Mouse (Mus musculus) heart, adult 2 months (tissue): ENCODE data around the gene Abo.

Experiments
- CTCF ChIP-seq: fragments of 200-600 bp; IDR thresholded peaks from 2 replicates; pipeline ENCODE4 v1.8.1; 2022; ENCODE audit warnings: antibody characterized with exemption, mild to moderate bottlenecking, moderate library complexity
- POLR2A ChIP-seq: fragments of 200-500 bp; IDR thresholded peaks from 2 replicates; pipeline ENCODE4 v1.6.1; 2011; ENCODE audit warnings: mild to moderate bottlenecking, low read depth, low read length, control low read depth; ENCODE audit not compliant: insufficient read depth

DNA sequence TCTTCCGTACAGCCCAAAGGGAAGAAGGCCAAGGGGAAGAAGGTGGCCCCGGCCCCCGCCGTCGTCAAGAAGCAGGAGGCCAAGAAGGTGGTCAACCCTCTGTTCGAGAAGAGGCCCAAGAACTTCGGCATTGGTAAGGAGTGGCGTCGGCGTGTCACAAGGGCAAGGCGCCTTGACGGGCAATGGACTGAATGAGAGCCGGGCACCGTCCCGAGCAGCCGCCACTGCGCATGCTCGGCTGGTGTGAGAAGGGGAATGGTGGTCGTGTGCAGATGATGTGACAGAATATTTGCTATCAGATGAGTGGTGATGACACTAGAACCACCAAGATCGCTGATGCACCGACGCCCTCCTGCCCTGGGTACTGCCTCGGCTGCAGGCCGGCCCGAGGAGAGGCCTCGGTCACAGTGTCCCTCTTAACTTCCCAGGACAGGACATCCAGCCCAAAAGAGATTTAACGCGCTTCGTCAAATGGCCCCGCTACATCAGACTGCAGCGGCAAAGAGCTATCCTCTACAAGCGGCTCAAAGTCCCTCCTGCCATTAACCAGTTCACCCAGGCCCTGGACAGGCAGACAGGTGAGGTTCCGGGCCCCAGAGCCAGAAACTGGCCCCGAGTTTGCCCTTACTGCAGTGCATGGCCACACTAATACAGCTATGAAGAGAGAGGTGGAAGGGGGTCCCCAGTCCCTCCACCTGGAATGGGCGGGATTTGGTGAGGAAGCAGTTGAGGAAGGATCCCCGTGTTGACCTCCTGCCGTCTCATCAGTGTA is 46.4 kb upstream of the Abo start:
- TF ChIP-seq CTCF (no peak), POLR2A (no peak)
